Mouse (Mus musculus) left cerebral cortex, postnatal 36 days (tissue): ENCODE data around the gene Tex12. TPM values are rescaled to one million over a fixed set of nuclear protein-coding genes. Genes with fewer than 3 reads are reported as not detected.

ENCODE experiments used
- DNase-seq, 2 experiments: peaks; one replicate each; pipeline ENCODE4 v3.0.0; 2021 to 2022; ENCODE audit warnings: low spot score in 2 of 2, mixed read lengths in 1 of 2
- intact Hi-C: fragments of 180-260 bp; cut with DNase I; formaldehyde crosslinking; loops from one replicate; pipeline ENCODE4 v1.15.1; 2025
- total RNA-seq, 2 experiments: library from RNA; stranded (reverse); gene quantifications; 2 replicates each; pipeline ENCODE4 v1.2.3; 2021

Tex12 gene
- total RNA-seq = not detected

GRCm38 (mm10) chr9:50561145-50561917, at the start of gene Tex12:
Gene Tex12 (minus strand): TSS chr9:50561325.
- DNase-seq = no peak
- intact Hi-C loops = no loop called here

- no peak for DNase-seq
- intact Hi-C loops = no loop called here
These were observed 43.2 kb upstream of the Tex12 start for GRCm38 (mm10) chr9:50604338-50604737.

GRCm38 (mm10) chr9:50603998-50604324, 42.8 kb upstream of the Tex12 start:
- intact Hi-C loops = no loop called here

GRCm38 (mm10) chr9:50603189-50603997, 42.3 kb upstream of the Tex12 start, which contains the start of the genes Sdhd and Timm8b:
Gene Sdhd (minus strand): TSS chr9:50603812.
Gene Timm8b (plus strand): TSS chr9:50603910.
- intact Hi-C loops = no loop called here
- peak; percentile 93 to 95 for DNase-seq

More at GRCm38 (mm10) chr9:50603998-50604324, 42.8 kb upstream of the Tex12 start:
- DNase-seq = no peak

GRCm38 (mm10) chr9:50602055-50602845, 41.1 kb upstream of the Tex12 start:
- intact Hi-C loops = no loop called here

GRCm38 (mm10) chr9:50601536-50601935, 40.4 kb upstream of the Tex12 start:
- DNase-seq = no peak
- intact Hi-C loops = no loop called here

More at GRCm38 (mm10) chr9:50602055-50602845, 41.1 kb upstream of the Tex12 start:
- DNase-seq = no peak

- DNase-seq = no peak
- intact Hi-C loops = no loop called here
These were observed 35.8 kb upstream of the Tex12 start for GRCm38 (mm10) chr9:50596973-50597372.

- intact Hi-C loops = no loop called here
- DNase-seq = no peak
These were observed 33.8 kb upstream of the Tex12 start for GRCm38 (mm10) chr9:50594794-50595417.

- intact Hi-C loops = no loop called here
- no peak for DNase-seq
These were observed 32.4 kb upstream of the Tex12 start for GRCm38 (mm10) chr9:50593544-50593943.

- intact Hi-C loops = no loop called here
- DNase-seq = no peak
These were observed 31.8 kb upstream of the Tex12 start for GRCm38 (mm10) chr9:50592955-50593354.

- no peak for DNase-seq
- intact Hi-C loops = no loop called here
These were observed 29.9 kb upstream of the Tex12 start for GRCm38 (mm10) chr9:50590856-50591518.

GRCm38 (mm10) chr9:50586955-50587354, 25.8 kb upstream of the Tex12 start:
- intact Hi-C loops = no loop called here
- DNase-seq = no peak

GRCm38 (mm10) chr9:50585145-50585818, 24.2 kb upstream of the Tex12 start:
- DNase-seq = no peak
- intact Hi-C loops = no loop called here

GRCm38 (mm10) chr9:50580370-50580769, 19.2 kb upstream of the Tex12 start:
- no peak for DNase-seq
- intact Hi-C loops = no loop called here

- DNase-seq = no peak
- intact Hi-C loops = no loop called here
These were observed 8.7 kb upstream of the Tex12 start for GRCm38 (mm10) chr9:50569599-50570525.

- intact Hi-C loops = no loop called here
- DNase-seq = no peak
These were observed 6.8 kb upstream of the Tex12 start for GRCm38 (mm10) chr9:50567881-50568280.

GRCm38 (mm10) chr9:50567372-50567771, 6.2 kb upstream of the Tex12 start:
- intact Hi-C loops = no loop called here
- DNase-seq = no peak

GRCm38 (mm10) chr9:50565940-50566339, 4.8 kb upstream of the Tex12 start:
- intact Hi-C loops = no loop called here
- DNase-seq = no peak
